16 mouse cellular contexts compared by ENCODE assay signal in the genomic region with DNA sequence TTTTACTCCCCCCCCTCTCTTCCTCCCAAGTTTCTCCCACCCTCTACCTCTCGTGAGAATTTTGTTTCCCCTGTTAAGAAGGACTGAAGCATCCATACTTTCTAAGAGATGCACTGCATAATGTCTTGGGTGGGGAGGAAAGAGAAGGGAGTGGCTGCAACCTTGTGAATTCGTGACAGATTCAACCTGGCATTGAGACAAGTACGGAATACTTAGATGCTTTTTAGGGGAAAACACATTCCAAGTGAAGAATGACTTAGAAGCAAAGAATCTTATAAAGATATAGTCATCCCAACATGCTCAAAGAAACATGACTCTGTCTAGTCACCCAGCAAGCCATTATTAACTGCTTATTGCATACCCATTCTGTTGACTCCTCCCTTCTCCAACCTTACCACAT. TPM values are rescaled to one million over a fixed set of nuclear protein-coding genes. Genes with fewer than 3 reads are reported as not detected.
"Had no signal": no experiment of that assay in that cellular context is flagged by ENCODE, and none has a peak within 500 bp of the region (broad histone marks: within the 10 kb centered on the region; RNA-seq: fewer than 3 reads in every experiment).

No protein-coding gene starts in this region.

- H3K9me3 ChIP-seq: neural tube, embryonic 13.5 days; neural tube, embryonic 15.5 days; stomach, embryonic 15.5 days had no signal

- H3K36me3 ChIP-seq: neural tube, embryonic 13.5 days; neural tube, embryonic 15.5 days; stomach, embryonic 15.5 days had no signal

- H3K27me3 ChIP-seq: neural tube, embryonic 13.5 days; neural tube, embryonic 15.5 days; stomach, embryonic 15.5 days had no signal

- H3K4me2 ChIP-seq: neural tube, embryonic 13.5 days; neural tube, embryonic 15.5 days; stomach, embryonic 15.5 days had no signal

- H3K4me1 ChIP-seq: neural tube, embryonic 13.5 days; neural tube, embryonic 15.5 days; stomach, embryonic 15.5 days had no signal

- H3K27ac ChIP-seq: neural tube, embryonic 13.5 days; neural tube, embryonic 15.5 days; stomach, embryonic 15.5 days; stomach, postnatal 0 days had no signal

- H3K4me3 ChIP-seq: neural tube, embryonic 13.5 days; neural tube, embryonic 15.5 days; stomach, embryonic 15.5 days had no signal

- DNase-seq: retina, postnatal 1 day; right cerebral cortex, adult 18-20 months; right cerebral cortex, postnatal 14 days; right cerebral cortex, postnatal 25 days; right cerebral cortex, postnatal 4 days; spleen, adult 18-20 months; thymus, adult 2 months; thymus, postnatal 14 days; thymus, postnatal 25 days; thymus, postnatal 36 days; thymus, postnatal 4 days had no signal

- H3K9ac ChIP-seq: neural tube, embryonic 13.5 days; neural tube, embryonic 15.5 days; stomach, embryonic 15.5 days had no signal

RNA-seq across cellular contexts. Expression of gene Kitl, which starts 35.3 kb away (rescaled TPM):
- total RNA-seq: neutrophil, adult 5-6 weeks had no signal
